Mouse (Mus musculus) liver, adult 2 months (tissue): Measurements from ENCODE around the gene Serpina3c.

Experiments
- CTCF ChIP-seq: fragments of 200-500 bp; IDR thresholded peaks from 2 replicates; pipeline ENCODE4 v1.5.1; 2011; ENCODE audit warnings: low read depth, low read length, control low read depth
- POLR2A ChIP-seq: fragments of 200-500 bp; IDR thresholded peaks from 2 replicates; pipeline ENCODE4 v1.6.1; 2011; ENCODE audit warnings: low read length, control low read depth; ENCODE audit not compliant: insufficient read depth; ENCODE audit errors: extremely low read depth

DNA sequence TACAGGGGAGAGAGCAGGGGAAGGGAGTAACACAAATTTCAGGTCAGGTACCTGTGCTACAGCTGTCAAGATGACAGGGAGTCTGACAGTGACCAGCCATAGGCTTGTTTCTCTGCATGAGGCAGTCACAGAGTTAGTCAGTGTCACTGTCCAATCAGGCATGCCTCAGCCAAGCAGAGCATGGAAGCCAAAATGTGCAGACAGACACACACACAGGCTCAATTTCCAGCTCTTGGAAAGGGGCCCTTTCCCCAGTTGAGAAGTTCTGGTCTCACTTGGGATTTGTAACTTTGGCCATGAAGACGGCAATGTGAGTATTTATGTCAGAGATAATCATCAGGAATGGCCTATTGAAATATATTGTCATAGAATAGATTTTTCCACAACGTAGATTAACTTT lies 35.6 kb upstream of the Serpina3c start:
- TF ChIP-seq CTCF: no peak
- no peak for TF ChIP-seq POLR2A
